Mouse (Mus musculus): ENCODE data around the gene Lfng. TPM values are rescaled to one million over a fixed set of nuclear protein-coding genes. Genes with fewer than 3 reads are reported as not detected.

The Lfng gene
- polyA plus RNA-seq, 1 experiment from 2014 or later: 20.5 TPM

- H3K4me2 ChIP-seq: no peak overlapping the region
- peaks cover 9% of the 10 kb centered on the region for H3K4me1 ChIP-seq (ENCODE audit: insufficient read depth)
- H3K27me3 ChIP-seq (ENCODE audit: insufficient read depth, low read length): no peaks in the 10 kb centered on the region
- H3K9me3 ChIP-seq (ENCODE audit: low read depth, low read length): no peaks in the 10 kb centered on the region
- DNase-seq (no peak), ATAC-seq (ENCODE audit: insufficient read depth) (no peak)
- H3K27ac ChIP-seq (ENCODE audit: low read depth): no peak overlapping the region
- WGBS: 89% methylated on average over 5 of the region's 5 CpGs
- H3K36me3 ChIP-seq (ENCODE audit: insufficient read depth): no peaks in the 10 kb centered on the region
- H3K9ac ChIP-seq: no peak overlapping the region
- no peak overlapping the region for H3K4me3 ChIP-seq (ENCODE audit: low read depth, low read length)
- TF ChIP-seq CTCF (IDR thresholded peaks at IDR 0.05; ENCODE audit: low read depth): no peak
Measured at GRCm38 (mm10) chr5:140567751-140568150, 39.4 kb upstream of the Lfng start.

- H3K27ac ChIP-seq (ENCODE audit: low read depth): no peak overlapping the region
Measured at GRCm38 (mm10) chr5:140568321-140568970, 38.7 kb upstream of the Lfng start.

GRCm38 (mm10) chr5:140569032-140569595 is 38.0 kb upstream of the Lfng start:
- Histone ChIP-seq H3K4me2 (no peak overlapping the region), H3K27me3 (ENCODE audit: insufficient read depth, low read length) (no peaks in the 10 kb centered on the region), H3K4me1 (ENCODE audit: insufficient read depth) (peaks cover 9% of the 10 kb centered on the region), H3K9ac (no peak overlapping the region), H3K27ac (ENCODE audit: low read depth) (no peak overlapping the region), H3K9me3 (ENCODE audit: low read depth, low read length) (no peaks in the 10 kb centered on the region), H3K4me3 (ENCODE audit: low read depth, low read length) (no peak overlapping the region), H3K36me3 (ENCODE audit: insufficient read depth) (no peaks in the 10 kb centered on the region)
- no peak for TF ChIP-seq CTCF (IDR thresholded peaks at IDR 0.05; ENCODE audit: low read depth)
- ATAC-seq (ENCODE audit: insufficient read depth): no peak
- 82% methylated on average over 16 of the region's 16 CpGs for WGBS
- DNase-seq: no peak

More at GRCm38 (mm10) chr5:140568321-140568970, 38.7 kb upstream of the Lfng start:
- no peaks in the 10 kb centered on the region for H3K27me3 ChIP-seq (ENCODE audit: insufficient read depth, low read length)
- ATAC-seq (ENCODE audit: insufficient read depth): peak; percentile 22; the same call in 1 of the 2 replicates
- H3K36me3 ChIP-seq (ENCODE audit: insufficient read depth): no peaks in the 10 kb centered on the region
- TF ChIP-seq CTCF (IDR thresholded peaks at IDR 0.05; ENCODE audit: low read depth): peak; percentile 88
- peaks cover 9% of the 10 kb centered on the region for H3K4me1 ChIP-seq (ENCODE audit: insufficient read depth)
- H3K9me3 ChIP-seq (ENCODE audit: low read depth, low read length): no peaks in the 10 kb centered on the region
- 47% methylated on average over 10 of the region's 10 CpGs for WGBS
- no peak overlapping the region for H3K4me3 ChIP-seq (ENCODE audit: low read depth, low read length)
- H3K4me2 ChIP-seq: peak overlapping the region; percentile 25; the same call in 1 of the 2 replicates
- DNase-seq: peak; percentile 81
- no peak overlapping the region for H3K9ac ChIP-seq

GRCm38 (mm10) chr5:140570223-140570870 is 36.8 kb upstream of the Lfng start:
- H3K36me3 ChIP-seq (ENCODE audit: insufficient read depth): no peaks in the 10 kb centered on the region
- H3K4me3 ChIP-seq (ENCODE audit: low read depth, low read length): no peak overlapping the region
- H3K9me3 ChIP-seq (ENCODE audit: low read depth, low read length): no peaks in the 10 kb centered on the region
- no peaks in the 10 kb centered on the region for H3K27me3 ChIP-seq (ENCODE audit: insufficient read depth, low read length)
- no peak for DNase-seq
- H3K4me2 ChIP-seq: no peak overlapping the region
- no peak for TF ChIP-seq CTCF (IDR thresholded peaks at IDR 0.05; ENCODE audit: low read depth)
- ATAC-seq (ENCODE audit: insufficient read depth): no peak
- H3K27ac ChIP-seq (ENCODE audit: low read depth): no peak overlapping the region
- WGBS: 86% methylated on average over 13 of the region's 13 CpGs
- H3K9ac ChIP-seq: no peak overlapping the region
- H3K4me1 ChIP-seq (ENCODE audit: insufficient read depth): peaks cover 9% of the 10 kb centered on the region

- DNase-seq (no peak), ATAC-seq (ENCODE audit: insufficient read depth) (no peak)
- Histone ChIP-seq H3K4me2 (no peak overlapping the region), H3K9ac (no peak overlapping the region), H3K27me3 (ENCODE audit: insufficient read depth, low read length) (no peaks in the 10 kb centered on the region), H3K27ac (ENCODE audit: low read depth) (no peak overlapping the region), H3K4me3 (ENCODE audit: low read depth, low read length) (no peak overlapping the region), H3K36me3 (ENCODE audit: insufficient read depth) (no peaks in the 10 kb centered on the region), H3K4me1 (ENCODE audit: insufficient read depth) (peaks cover 9% of the 10 kb centered on the region), H3K9me3 (ENCODE audit: low read depth, low read length) (no peaks in the 10 kb centered on the region)
- no peak for TF ChIP-seq CTCF (IDR thresholded peaks at IDR 0.05; ENCODE audit: low read depth)
- 62% methylated on average over 4 of the region's 4 CpGs for WGBS
Measured at GRCm38 (mm10) chr5:140571201-140571600, 35.9 kb upstream of the Lfng start.

GRCm38 (mm10) chr5:140571673-140572072 is 35.4 kb upstream of the Lfng start:
- H3K27ac ChIP-seq (ENCODE audit: low read depth): no peak overlapping the region
- H3K9ac ChIP-seq: no peak overlapping the region

GRCm38 (mm10) chr5:140572611-140573010 is 34.5 kb upstream of the Lfng start:
- Histone ChIP-seq H3K27ac (ENCODE audit: low read depth) (no peak overlapping the region), H3K36me3 (ENCODE audit: insufficient read depth) (no peaks in the 10 kb centered on the region), H3K9me3 (ENCODE audit: low read depth, low read length) (no peaks in the 10 kb centered on the region), H3K9ac (no peak overlapping the region), H3K27me3 (ENCODE audit: insufficient read depth, low read length) (no peaks in the 10 kb centered on the region), H3K4me2 (no peak overlapping the region), H3K4me1 (ENCODE audit: insufficient read depth) (peaks cover 6% of the 10 kb centered on the region), H3K4me3 (ENCODE audit: low read depth, low read length) (no peak overlapping the region)
- 55% methylated on average over 6 of the region's 6 CpGs for WGBS
- ATAC-seq (ENCODE audit: insufficient read depth) (no peak), DNase-seq (no peak)
- TF ChIP-seq CTCF (IDR thresholded peaks at IDR 0.05; ENCODE audit: low read depth): no peak

More at GRCm38 (mm10) chr5:140571673-140572072, 35.4 kb upstream of the Lfng start:
- no peaks in the 10 kb centered on the region for H3K36me3 ChIP-seq (ENCODE audit: insufficient read depth)
- H3K4me3 ChIP-seq (ENCODE audit: low read depth, low read length): no peak overlapping the region
- H3K4me2 ChIP-seq: no peak overlapping the region
- ATAC-seq (ENCODE audit: insufficient read depth): no peak
- peaks cover 9% of the 10 kb centered on the region for H3K4me1 ChIP-seq (ENCODE audit: insufficient read depth)
- no peak for TF ChIP-seq CTCF (IDR thresholded peaks at IDR 0.05; ENCODE audit: low read depth)
- 57% methylated on average over 10 of the region's 10 CpGs for WGBS
- H3K9me3 ChIP-seq (ENCODE audit: low read depth, low read length): no peaks in the 10 kb centered on the region
- DNase-seq: no peak
- H3K27me3 ChIP-seq (ENCODE audit: insufficient read depth, low read length): no peaks in the 10 kb centered on the region

Measured in lung, embryonic 14.5 days (tissue).